Mouse (Mus musculus) urinary bladder, postnatal 0 days (tissue): ENCODE results near the gene Ninl. TPM values are rescaled to one million over a fixed set of nuclear protein-coding genes. Genes with fewer than 3 reads are reported as not detected.

Experiments used
- polyA plus RNA-seq: library from polyadenylated mRNA; unstranded; fragments of >200 nt; fragmentation: Nextera tagmentation; extraction: Ambion mirVana; gene quantifications from 2 replicates; pipeline ENCODE4 v1.2.1, GENCODE M21; 2015

The Ninl gene
- polyA plus RNA-seq: 2.2 and 2.6 TPM in 2 replicates

GRCm38 (mm10) chr2:151039232-151039695, at the start of gene Ninl, which contains the start of gene Nanp:
TSS of gene Ninl (minus strand) at chr2:151039382.
TSS of gene Nanp (minus strand) at chr2:151039398.

GRCm38 (mm10) chr2:150904936-150905450, 134.2 kb downstream of the Ninl start, which contains the start of gene Gins1:
TSS of gene Gins1 (plus strand) at chr2:150905400.

GRCm38 (mm10) chr2:150904272-150904935, 134.8 kb downstream of the Ninl start, which contains the start of gene Abhd12:
TSS of gene Abhd12 (minus strand) at chr2:150904741.

Other genes starting within 250 kb of the Ninl start
- 134 and 143 TPM in 2 replicates for gene Abhd12, start 134.6 kb downstream of the Ninl start, polyA plus RNA-seq
- 10.9 and 11.0 TPM in 2 replicates for gene Gins1, start 134.0 kb downstream of the Ninl start, polyA plus RNA-seq
- gene Nanp, start within 50 bp of the Ninl start, polyA plus RNA-seq: 20.3 and 24.9 TPM in 2 replicates
- not detected in 2 replicates for gene Gm14151, start 53.0 kb upstream of the Ninl start, polyA plus RNA-seq
- gene Gm14147, start 58.9 kb upstream of the Ninl start, polyA plus RNA-seq: not detected in 2 replicates